In the genomic region with DNA sequence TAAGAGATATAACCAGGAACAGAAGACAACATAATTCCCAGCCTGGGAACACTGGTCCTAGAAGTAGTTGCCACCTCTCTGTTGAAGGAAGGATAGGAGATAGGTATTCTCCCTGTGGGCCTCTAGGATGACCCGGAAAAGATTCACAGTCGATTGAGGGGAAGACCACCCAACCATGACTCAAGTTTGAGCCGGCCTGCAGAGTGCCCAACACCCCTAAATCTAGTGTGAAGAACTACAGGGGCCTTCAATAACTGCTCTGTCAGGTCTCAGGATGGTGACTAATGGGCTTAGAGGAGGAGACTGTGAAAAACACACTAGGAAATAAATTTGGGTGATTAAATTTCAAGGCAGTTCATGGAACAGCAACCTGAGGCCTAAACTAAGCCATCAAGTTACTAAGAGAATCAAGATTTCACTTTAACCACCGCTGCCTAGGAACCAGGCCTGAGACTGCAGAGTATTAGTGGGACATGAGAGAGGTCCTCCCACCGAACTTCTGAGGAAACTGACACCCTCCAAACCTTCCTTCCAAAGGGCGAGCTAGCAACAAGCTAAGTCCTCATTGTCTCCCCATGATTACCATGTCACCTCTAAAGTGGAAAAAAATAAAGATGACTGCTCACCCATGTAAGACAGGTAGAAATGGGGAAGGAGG, we compare ENCODE assay signal across 31 mouse cellular contexts. TPM values are rescaled to one million over a fixed set of nuclear protein-coding genes. Genes with fewer than 3 reads are reported as not detected.
DNase-seq lines count a peak whose midpoint lies in the region; ATAC-seq and TF ChIP-seq lines count a peak whose summit lies in the region.
"Had no signal": no experiment of that assay in that cellular context is flagged by ENCODE, and none has a peak within 500 bp of the region (broad histone marks: within the 10 kb centered on the region; RNA-seq: fewer than 3 reads in every experiment).

No protein-coding gene starts in this region.

- peaks cover 78% of the 10 kb centered on the region for H3K4me1 ChIP-seq in intestine, embryonic 14.5 days (replicated peaks; ENCODE audit: control insufficient read depth, insufficient read depth, low read length)
- peaks cover 25% of the 10 kb centered on the region for H3K4me1 ChIP-seq in intestine, postnatal 0 days (replicated peaks; ENCODE audit: control insufficient read depth, insufficient read depth, low read length)
- peaks cover 42% of the 10 kb centered on the region for H3K4me1 ChIP-seq in stomach, embryonic 14.5 days (ENCODE audit: control insufficient read depth, insufficient read depth, low read length)
- peaks cover 2% of the 10 kb centered on the region; the same call in 1 of the 2 replicates for H3K4me1 ChIP-seq in stomach, postnatal 0 days (replicated peaks; ENCODE audit: control insufficient read depth, insufficient read depth)
- peaks cover 55% of the 10 kb centered on the region for H3K4me1 ChIP-seq in limb, embryonic 10.5 days

- no peak overlapping the region for H3K9ac ChIP-seq in intestine, embryonic 14.5 days (ENCODE audit: low read length)
- no peak overlapping the region for H3K9ac ChIP-seq in intestine, postnatal 0 days (ENCODE audit: low read depth, low read length)
- no peak overlapping the region for H3K9ac ChIP-seq in stomach, embryonic 14.5 days (replicated peaks; ENCODE audit: low read depth, low read length)
- H3K9ac ChIP-seq in stomach, postnatal 0 days (ENCODE audit: low read length), result no peak overlapping the region
- H3K9ac ChIP-seq: heart, embryonic 13.5 days; hindbrain, embryonic 15.5 days; liver, embryonic 12.5 days; liver, postnatal 0 days; midbrain, embryonic 12.5 days; neural tube, embryonic 12.5 days had no signal

- no peaks in the 10 kb centered on the region for H3K9me3 ChIP-seq in intestine, embryonic 14.5 days (ENCODE audit: control insufficient read depth, low read length)
- H3K9me3 ChIP-seq in intestine, postnatal 0 days (ENCODE audit: control insufficient read depth), result no peaks in the 10 kb centered on the region
- H3K9me3 ChIP-seq in stomach, embryonic 14.5 days (ENCODE audit: control insufficient read depth, low read depth, low read length), result no peaks in the 10 kb centered on the region
- no peaks in the 10 kb centered on the region for H3K9me3 ChIP-seq in stomach, postnatal 0 days (ENCODE audit: control insufficient read depth, low read length)
- no peaks in the 10 kb centered on the region for H3K9me3 ChIP-seq in limb, embryonic 10.5 days (replicated peaks)
- H3K9me3 ChIP-seq: heart, embryonic 13.5 days; hindbrain, embryonic 10.5 days; hindbrain, embryonic 15.5 days; liver, embryonic 12.5 days; megakaryocyte, embryonic 14.5 days; midbrain, embryonic 12.5 days; neural tube, embryonic 12.5 days had no signal

- 66% methylated on average over 6 of the region's 6 CpGs for WGBS in intestine, embryonic 14.5 days
- 80% methylated on average over 6 of the region's 6 CpGs for WGBS in intestine, postnatal 0 days
- 62% methylated on average over 6 of the region's 6 CpGs for WGBS in stomach, embryonic 14.5 days
- 67% methylated on average over 6 of the region's 6 CpGs for WGBS in stomach, postnatal 0 days
- 54% methylated on average over 6 of the region's 6 CpGs for WGBS in limb, embryonic 10.5 days

- ATAC-seq in intestine, embryonic 14.5 days (replicated peaks; ENCODE audit: low FRiP score, low TSS enrichment, low read depth), result no peak
- ATAC-seq in intestine, postnatal 0 days, result no peak
- no peak for ATAC-seq in stomach, embryonic 14.5 days (ENCODE audit: insufficient number of reproducible peaks, insufficient read depth, low FRiP score, low read depth)
- no peak for ATAC-seq in stomach, postnatal 0 days (ENCODE audit: low FRiP score, low TSS enrichment)
- ATAC-seq: CD4-positive, CD25-positive, alpha-beta regulatory T cell, adult 4 months; forebrain, embryonic 14.5 days; inflammation-experienced regulatory T-cells, adult 6 months; liver, embryonic 12.5 days; liver, postnatal 0 days had no signal

- DNase-seq in intestine, embryonic 14.5 days (ENCODE audit: low spot score), result no peak
- DNase-seq in stomach, postnatal 0 days (ENCODE audit: low spot score), result no peak
- DNase-seq in limb, embryonic 10.5 days (ENCODE audit: low spot score), result no peak
- no peak for DNase-seq in Muller cell, postnatal 12 days (ENCODE audit: inconsistent ontology term)
- no peak for DNase-seq in urinary bladder, postnatal 36 days (ENCODE audit: low spot score in 2 of 2)
- DNase-seq: adrenal gland, postnatal 25 days; cerebellum, adult 11-12 months; cerebellum, postnatal 10 days; gastrocnemius, postnatal 25 days; heart, adult 18-20 months; heart, postnatal 14 days; kidney, postnatal 25 days; liver, postnatal 0 days; lung, postnatal 4 days; right cerebral cortex, adult 18-20 months; thymus, postnatal 4 days had no signal

- no peaks in the 10 kb centered on the region for H3K36me3 ChIP-seq in intestine, embryonic 14.5 days (ENCODE audit: control insufficient read depth, insufficient read depth, low read length)
- no peaks in the 10 kb centered on the region for H3K36me3 ChIP-seq in intestine, postnatal 0 days (ENCODE audit: control insufficient read depth, insufficient read depth)
- no peaks in the 10 kb centered on the region for H3K36me3 ChIP-seq in stomach, embryonic 14.5 days (ENCODE audit: control insufficient read depth, insufficient read depth, low read length)
- H3K36me3 ChIP-seq in stomach, postnatal 0 days (ENCODE audit: control insufficient read depth, insufficient read depth, low read length), result no peaks in the 10 kb centered on the region
- no peaks in the 10 kb centered on the region for H3K36me3 ChIP-seq in limb, embryonic 10.5 days
- H3K36me3 ChIP-seq: heart, embryonic 13.5 days; hindbrain, embryonic 10.5 days; hindbrain, embryonic 15.5 days; liver, embryonic 12.5 days; midbrain, embryonic 12.5 days; neural tube, embryonic 12.5 days had no signal

- no peak for TF ChIP-seq EP300 in stomach, postnatal 0 days (optimal IDR thresholded peaks at IDR 0.05)

- H3K4me3 ChIP-seq in intestine, embryonic 14.5 days (ENCODE audit: low read depth, low read length), result no peak overlapping the region
- no peak overlapping the region for H3K4me3 ChIP-seq in intestine, postnatal 0 days (ENCODE audit: low read depth, low read length)
- H3K4me3 ChIP-seq in stomach, embryonic 14.5 days (ENCODE audit: low read depth, low read length), result no peak overlapping the region
- no peak overlapping the region for H3K4me3 ChIP-seq in stomach, postnatal 0 days (ENCODE audit: low read depth, low read length)
- H3K4me3 ChIP-seq in limb, embryonic 10.5 days, result no peak overlapping the region
- H3K4me3 ChIP-seq: heart, embryonic 13.5 days; hindbrain, embryonic 10.5 days; hindbrain, embryonic 15.5 days; layer of hippocampus, adult 2 months; left cerebral cortex, adult 2 months; liver, embryonic 12.5 days; megakaryocyte, embryonic 14.5 days; midbrain, embryonic 12.5 days; myocyte; neural tube, embryonic 12.5 days had no signal

- H3K27me3 ChIP-seq in intestine, embryonic 14.5 days (replicated peaks; ENCODE audit: control insufficient read depth, insufficient read depth, low read length), result no peaks in the 10 kb centered on the region
- no peaks in the 10 kb centered on the region for H3K27me3 ChIP-seq in intestine, postnatal 0 days (replicated peaks; ENCODE audit: control insufficient read depth, insufficient read depth, low read length)
- H3K27me3 ChIP-seq in stomach, embryonic 14.5 days (ENCODE audit: control insufficient read depth, insufficient read depth, low read length), result no peaks in the 10 kb centered on the region
- no peaks in the 10 kb centered on the region for H3K27me3 ChIP-seq in stomach, postnatal 0 days (ENCODE audit: control insufficient read depth, insufficient read depth, low read length)
- peaks cover 7% of the 10 kb centered on the region for H3K27me3 ChIP-seq in limb, embryonic 10.5 days (ENCODE audit: low read depth, poor library complexity, severe bottlenecking)
- H3K27me3 ChIP-seq: heart, embryonic 13.5 days; hindbrain, embryonic 15.5 days; neural tube, embryonic 12.5 days had no signal

- peak overlapping the region; percentile 84 for H3K27ac ChIP-seq in intestine, embryonic 14.5 days (ENCODE audit: low read depth)
- no peak overlapping the region for H3K27ac ChIP-seq in intestine, postnatal 0 days (ENCODE audit: low read depth, low read length)
- H3K27ac ChIP-seq in stomach, embryonic 14.5 days (ENCODE audit: low read length), result peak overlapping the region; percentile 86; the same call in 1 of the 2 replicates
- H3K27ac ChIP-seq in stomach, postnatal 0 days (replicated peaks), result no peak overlapping the region
- H3K27ac ChIP-seq in limb, embryonic 10.5 days, result peak overlapping the region; percentile 15; the same call in 1 of the 2 replicates
- H3K27ac ChIP-seq: heart, embryonic 13.5 days; hindbrain, embryonic 15.5 days; layer of hippocampus, adult 2 months; left cerebral cortex, adult 2 months; liver, embryonic 12.5 days; midbrain, embryonic 12.5 days; neural tube, embryonic 12.5 days had no signal

- H3K4me2 ChIP-seq in intestine, embryonic 14.5 days (ENCODE audit: low read length), result no peak overlapping the region
- H3K4me2 ChIP-seq in intestine, postnatal 0 days (replicated peaks; ENCODE audit: low read depth), result no peak overlapping the region
- H3K4me2 ChIP-seq in stomach, embryonic 14.5 days (replicated peaks; ENCODE audit: low read depth, low read length), result no peak overlapping the region
- no peak overlapping the region for H3K4me2 ChIP-seq in stomach, postnatal 0 days (replicated peaks; ENCODE audit: low read depth)
- H3K4me2 ChIP-seq: heart, embryonic 13.5 days; hindbrain, embryonic 15.5 days; liver, embryonic 12.5 days; midbrain, embryonic 12.5 days; neural tube, embryonic 12.5 days had no signal

- TF ChIP-seq CTCF in intestine, postnatal 0 days (IDR thresholded peaks at IDR 0.05; ENCODE audit: low read depth), result no peak
- TF ChIP-seq CTCF in stomach, postnatal 0 days (IDR thresholded peaks at IDR 0.05; ENCODE audit: low read depth), result no peak

RNA-seq across cellular contexts. Expression of a gene that starts 27.5 kb away (rescaled TPM):
- 54.1 and 60.8 TPM in 2 replicates for polyA plus RNA-seq in intestine, embryonic 14.5 days (2014; fragmentation: Nextera tagmentation; extraction: Ambion mirVana)
- polyA plus RNA-seq in intestine, postnatal 0 days (2015; fragmentation: Nextera tagmentation; extraction: Ambion mirVana), result 11.4 and 13.4 TPM in 2 replicates
- polyA plus RNA-seq in stomach, embryonic 14.5 days (2014; fragmentation: Nextera tagmentation; extraction: Ambion mirVana), result 56.5 and 56.7 TPM in 2 replicates
- 9.3 and 9.8 TPM in 2 replicates for polyA plus RNA-seq in stomach, postnatal 0 days (2015; fragmentation: Nextera tagmentation; extraction: Ambion mirVana)
- 52.1 and 54.0 TPM in 2 replicates for polyA plus RNA-seq in limb, embryonic 10.5 days (2016; fragmentation: Nextera tagmentation; extraction: Ambion mirVana)

Comparison
In these comparisons a context has a peak if more than half of its experiments do, and no peak if none do; other contexts are left out.
1. H3K27ac ChIP-seq: peak in intestine, embryonic 14.5 days (single experiment), stomach, embryonic 14.5 days (single experiment) and limb, embryonic 10.5 days (single experiment); none in intestine, postnatal 0 days (single experiment) and stomach, postnatal 0 days (single experiment).